Mouse (Mus musculus): ENCODE measurements at regions not wholly inside any gene's neighbourhood (a gene's known extent, or its start where the extent isn't known, plus 50 kb on each side); places are given as distances from the start of the nearest gene placed in this dataset.

DNA sequence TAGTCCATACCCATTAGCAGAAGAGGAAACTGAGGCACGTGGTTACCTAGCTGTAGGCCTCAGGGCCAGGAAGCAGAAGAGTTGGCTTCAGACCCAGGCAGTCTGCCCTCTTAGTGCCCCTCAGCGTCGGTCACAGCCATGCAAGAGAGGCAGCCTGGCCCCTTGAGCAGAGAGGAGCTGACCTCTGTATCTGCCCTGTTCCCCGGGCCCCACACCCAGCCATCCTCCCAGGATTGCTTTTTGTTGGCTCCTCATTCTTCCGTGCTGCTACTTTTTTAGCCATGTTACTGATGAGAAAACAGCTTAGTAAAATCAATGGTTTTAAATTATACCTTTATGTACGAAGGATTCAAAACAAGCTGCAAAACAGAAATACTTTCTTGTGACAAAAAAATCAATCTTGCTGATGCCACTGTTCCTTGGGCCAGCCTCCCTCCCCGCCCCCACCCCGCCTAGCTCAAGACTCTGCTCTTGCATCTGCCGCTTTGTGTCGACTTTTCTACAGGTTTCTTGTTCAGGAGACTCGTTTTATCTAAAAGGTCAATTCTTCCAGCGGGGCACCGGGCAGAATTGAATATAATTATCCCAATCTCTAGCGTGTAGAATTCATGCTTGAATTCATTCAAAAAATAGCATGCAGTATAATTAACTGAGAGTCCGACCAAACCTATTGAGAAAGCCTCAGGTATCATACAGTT lies 70.8 kb downstream of the Sall1 start:
- DNase-seq = no peak

DNA sequence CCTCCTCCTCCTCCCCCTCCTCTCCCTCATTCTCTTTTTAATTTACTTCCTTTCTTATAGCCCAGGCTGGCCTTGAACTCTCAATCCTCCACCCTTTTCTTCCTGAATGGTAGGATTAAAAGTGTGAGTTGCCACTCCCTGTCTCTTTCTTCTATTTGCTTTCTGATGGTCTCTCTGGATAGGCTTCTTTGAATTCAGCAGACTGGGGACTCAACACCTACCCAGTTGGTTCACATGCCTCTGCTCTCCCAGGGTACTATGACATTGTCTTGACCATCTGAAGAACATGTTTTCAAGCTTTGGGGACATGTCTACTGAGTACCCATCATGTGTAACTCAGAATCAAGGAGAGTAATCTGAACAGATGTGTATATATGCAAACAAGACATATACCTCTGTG lies 85.1 kb downstream of the Sall1 start:
- no peak for DNase-seq

DNA sequence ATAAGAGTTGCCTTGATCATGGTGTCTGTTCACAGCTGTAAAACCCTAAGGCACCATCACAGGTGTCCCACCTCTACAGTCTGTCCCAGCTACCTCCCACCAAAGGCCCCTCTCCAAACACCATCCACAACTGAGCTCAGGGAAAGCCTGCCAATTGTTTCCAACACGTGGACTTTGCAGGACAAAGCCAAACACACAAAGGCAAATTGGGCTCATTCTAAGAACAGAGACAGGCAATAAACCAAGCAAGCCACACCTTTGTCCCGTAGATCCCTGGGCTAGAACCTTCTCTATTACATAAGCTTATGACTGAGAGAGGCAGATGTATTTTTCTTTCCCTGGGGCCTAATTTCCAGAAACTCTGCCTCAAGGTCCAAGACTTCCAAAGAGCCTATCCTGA lies 90.8 kb downstream of the Sall1 start:
- DNase-seq = no peak

DNA sequence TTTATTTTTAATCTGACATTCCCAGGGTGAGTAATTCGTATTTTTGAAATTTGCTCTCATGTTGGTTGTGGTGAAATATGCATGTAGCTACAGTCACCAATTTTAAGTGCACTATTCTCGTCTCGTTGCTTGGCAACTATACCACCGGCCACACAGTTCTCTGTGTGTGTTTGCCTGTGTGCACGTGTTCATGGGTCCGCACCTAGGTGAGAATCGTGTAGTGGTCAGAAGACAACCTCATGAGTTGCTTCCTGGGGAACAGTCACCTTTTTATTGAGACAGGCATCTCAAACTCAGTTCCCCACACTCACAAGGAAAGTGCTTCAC lies 92.2 kb downstream of the Sall1 start:
- DNase-seq = no peak

DNA sequence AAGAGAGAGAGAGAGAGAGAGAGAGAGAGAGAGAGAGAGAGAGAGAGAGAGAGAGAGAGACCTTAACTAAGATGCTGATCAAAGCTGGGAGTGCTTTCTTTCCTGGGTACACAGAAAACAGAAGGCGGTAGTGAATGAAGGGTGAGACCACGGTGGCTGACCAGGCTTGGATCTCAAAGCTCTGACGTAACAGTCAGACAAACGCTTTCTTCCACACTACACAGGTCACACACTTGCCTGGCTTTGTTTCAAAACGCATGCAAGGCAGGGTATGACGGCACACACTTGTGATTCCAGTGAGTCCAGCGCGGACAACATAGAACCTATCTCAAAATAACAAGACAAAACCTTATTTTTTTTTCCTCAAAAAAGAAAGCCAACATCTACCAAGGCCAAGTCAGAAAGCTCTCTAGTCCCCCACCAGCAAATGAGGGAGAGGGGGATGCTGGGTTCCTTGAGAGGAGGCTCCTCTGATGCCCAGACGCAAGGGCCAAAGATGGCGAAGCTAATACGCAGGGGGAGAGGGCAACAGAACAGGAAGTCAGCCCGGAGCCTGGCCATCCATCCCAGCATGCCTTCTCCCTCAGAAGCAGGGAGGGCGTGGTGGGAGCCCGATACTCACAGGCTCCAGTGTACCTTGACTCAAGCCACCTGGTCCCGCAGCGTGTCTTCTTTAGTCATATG lies 92.7 kb downstream of the Sall1 start:
- no peak for DNase-seq

DNA sequence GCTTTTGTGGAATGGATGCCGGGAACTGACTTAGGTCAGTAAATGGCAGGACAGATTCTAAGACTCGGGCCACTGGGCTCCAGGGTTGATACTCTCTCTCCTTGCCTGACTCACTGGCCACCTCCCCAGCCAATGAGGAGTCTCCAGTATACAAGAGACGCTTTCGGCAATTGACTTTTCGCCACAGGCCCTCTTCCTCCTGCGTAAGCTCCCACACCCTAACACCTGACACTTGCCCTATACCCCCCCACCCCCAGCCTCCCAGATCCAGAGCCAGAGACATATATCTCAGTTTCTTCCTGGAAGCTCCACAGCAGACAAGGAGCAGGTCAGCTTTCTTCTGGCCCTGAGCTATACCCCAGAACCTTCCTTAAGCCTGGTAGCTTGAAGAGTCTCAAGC lies 94.0 kb downstream of the Sall1 start:
- no peak for DNase-seq

DNA sequence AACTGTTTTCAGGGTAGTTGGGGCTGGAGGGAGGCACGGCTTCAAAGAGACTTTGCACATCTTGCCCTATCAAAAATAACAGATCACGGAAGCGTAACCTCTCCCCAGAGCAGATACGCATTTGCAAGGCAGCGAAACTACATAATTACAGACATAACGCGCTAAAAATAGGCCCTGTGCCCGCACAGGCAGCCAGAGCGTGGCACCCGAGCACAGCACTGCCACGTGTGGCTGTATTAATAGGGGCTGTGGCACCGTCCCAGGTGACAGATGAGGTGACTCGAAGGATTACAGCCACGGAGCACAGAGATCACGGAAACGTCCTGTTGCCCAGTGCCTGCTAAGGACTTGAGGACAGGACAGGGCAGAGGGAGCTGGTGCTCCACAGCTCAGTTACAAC lies 95.0 kb downstream of the Sall1 start:
- DNase-seq = no peak

DNA sequence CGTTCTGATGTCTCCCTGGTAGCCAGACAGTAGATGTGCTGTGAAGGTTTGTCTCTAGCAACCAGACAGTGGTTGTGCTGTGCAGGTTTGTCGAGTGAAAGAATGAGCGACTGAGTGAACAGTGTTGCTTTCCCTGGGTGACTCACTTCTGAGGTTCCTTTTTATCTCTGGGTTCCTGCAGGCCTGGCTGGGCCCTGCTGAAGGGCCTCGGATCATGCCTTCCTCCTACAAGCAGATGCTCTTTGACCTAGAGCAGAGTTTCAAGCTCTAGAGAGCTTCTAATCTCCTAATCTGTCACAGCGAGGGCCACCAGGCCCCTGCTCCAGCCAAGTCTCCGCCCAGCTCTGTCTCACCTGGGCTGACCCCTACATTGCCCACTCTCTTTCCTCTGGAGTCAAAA lies 95.6 kb downstream of the Sall1 start:
- DNase-seq = no peak

DNA sequence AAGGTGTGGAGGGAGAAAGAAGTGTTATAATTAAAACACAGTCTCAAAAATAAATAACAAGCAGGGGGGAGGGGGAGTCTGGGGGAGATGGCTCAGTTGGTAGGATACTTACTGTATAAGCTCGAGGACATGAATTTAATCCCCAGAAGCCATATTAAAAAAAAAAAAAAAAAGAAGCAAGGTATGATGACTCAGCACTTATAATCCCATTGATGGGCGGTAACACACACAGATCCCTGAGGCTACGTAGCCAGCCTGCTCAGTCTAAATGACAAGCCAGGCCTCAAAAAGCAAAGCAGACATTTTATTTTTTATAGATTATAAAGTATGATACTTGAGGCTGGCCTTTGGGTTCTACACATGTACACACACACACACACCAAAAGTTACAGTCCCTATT lies 96.6 kb downstream of the Sall1 start:
- DNase-seq = no peak

DNA sequence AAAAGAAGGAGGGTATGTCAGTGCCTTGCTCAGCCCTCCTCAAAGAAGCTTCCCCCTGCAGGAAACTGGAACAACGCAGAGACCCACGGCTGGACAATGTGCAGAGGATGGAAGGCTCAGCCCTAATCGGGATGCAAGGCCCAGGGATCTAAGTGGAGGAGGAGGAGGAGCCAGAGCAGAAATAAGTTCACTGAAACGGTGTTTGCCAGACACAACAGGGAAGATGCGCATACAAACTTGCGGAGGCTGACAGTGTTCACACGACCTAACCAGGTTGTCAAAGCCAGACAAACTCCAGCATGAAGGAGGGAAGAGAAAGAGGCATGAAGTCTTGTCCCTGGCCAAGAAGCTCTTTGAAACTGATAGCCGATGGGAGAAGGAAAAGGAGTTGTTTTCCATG lies 98.3 kb downstream of the Sall1 start:
- DNase-seq = no peak

DNA sequence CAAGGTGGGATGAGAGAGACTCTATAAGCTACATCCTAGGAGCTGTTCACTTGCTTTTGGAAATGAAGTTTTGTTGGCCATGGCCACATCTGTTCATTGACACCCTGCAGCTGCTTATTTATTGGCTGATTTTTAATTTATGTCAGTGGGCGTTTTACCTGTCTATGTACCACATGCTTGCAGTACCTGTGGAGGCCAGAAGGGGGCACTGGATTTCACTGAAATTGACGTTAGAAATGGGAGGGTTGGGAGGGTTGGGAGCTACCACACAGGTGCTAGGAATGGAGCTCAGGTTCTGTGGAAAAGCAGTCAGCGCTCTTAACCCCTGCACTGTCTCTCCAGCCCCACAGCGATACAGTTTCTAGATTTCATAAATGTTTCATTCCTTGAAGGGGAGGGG lies 99.9 kb downstream of the Sall1 start:
- peak; percentile 1 for DNase-seq

DNA sequence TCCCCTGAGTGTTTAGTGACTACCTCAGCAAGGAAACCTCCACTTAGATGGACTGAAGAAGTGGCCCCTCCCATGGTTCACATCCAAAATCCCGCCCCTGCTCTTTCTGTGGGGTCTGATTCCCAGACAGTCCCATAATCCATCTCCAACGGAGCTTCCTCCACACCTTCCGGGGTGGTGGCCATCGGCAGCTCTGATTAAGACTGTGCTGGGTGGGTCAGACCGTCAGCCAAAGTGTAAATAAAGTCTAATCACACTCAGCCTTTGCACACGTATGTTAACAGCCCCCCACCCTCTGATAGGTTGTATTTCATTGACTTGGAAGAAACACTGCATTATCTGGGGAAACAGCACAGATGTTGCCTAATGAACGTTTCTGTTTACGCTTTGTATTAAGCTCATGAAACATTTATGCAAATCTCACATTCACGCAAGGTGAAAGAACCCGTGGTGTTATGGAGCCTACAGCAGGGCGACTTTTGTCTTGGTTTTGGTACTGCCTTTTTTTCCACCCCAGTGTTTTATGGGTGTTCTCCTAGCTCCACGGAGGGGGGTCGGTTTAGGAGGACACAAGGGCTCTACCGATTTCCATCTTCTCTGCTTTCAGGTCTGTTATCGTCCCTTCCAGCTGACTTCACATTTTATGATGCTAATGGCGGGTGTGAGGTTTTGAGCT lies 104.8 kb downstream of the Sall1 start:
- no peak for DNase-seq

DNA sequence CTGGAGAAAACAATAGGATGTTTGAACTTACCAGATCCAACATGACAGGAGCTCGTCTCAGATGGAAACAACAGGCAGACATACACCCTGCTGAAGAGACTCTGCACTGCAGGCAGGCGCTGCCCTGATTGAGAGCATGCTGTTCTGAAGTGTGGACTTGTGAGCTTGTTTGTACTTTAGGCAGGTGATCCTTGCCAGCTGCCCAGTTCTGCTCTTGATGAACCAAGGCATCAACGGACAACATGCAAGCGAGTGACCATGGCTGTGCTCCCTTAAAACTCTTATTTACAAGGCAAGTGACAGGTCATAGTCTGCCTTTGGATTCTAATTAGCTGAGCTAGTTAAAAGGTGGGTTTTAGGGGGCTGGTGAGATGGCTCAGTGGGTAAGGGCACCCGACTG lies 109.3 kb downstream of the Sall1 start:
- no peak for DNase-seq

DNA sequence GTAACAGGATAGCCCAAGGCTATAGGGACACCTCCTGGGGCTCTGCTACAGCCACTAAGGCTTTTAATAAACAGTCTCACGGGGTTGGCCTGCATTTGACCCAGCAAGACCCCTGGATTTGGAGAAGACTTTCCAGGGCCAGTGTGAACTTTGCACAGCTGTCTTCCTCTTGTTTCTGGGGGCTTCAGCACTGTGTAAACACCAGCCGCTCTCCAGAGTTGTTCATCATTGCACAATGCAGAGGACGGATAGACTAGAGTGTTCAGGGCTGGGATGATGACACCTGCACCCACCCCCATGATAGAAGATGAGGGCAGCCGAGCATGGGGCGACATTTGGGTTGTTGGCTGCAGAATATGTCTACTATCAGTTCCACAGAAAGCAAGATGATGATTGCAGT lies 112.9 kb downstream of the Sall1 start:
- DNase-seq = no peak

DNA sequence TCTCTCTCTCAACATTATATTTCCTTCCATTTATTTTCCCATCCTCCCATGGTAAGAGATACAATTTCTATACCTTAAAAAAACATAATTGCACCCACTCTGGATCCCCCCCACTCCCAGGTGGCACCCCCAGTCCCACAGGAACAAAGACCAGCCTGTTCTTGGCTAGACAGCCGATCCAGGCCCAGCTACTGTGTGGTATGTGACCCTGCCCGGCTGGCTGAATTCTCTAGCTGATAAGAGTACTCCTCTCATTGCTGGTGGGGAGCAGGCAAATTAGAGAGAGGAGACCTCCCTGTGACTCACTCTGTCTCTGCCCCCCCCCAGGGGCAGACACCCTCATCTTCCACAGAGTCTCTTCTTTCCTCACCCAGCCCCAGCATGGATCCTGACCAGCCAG lies 113.6 kb downstream of the Sall1 start:
- DNase-seq = no peak

DNA sequence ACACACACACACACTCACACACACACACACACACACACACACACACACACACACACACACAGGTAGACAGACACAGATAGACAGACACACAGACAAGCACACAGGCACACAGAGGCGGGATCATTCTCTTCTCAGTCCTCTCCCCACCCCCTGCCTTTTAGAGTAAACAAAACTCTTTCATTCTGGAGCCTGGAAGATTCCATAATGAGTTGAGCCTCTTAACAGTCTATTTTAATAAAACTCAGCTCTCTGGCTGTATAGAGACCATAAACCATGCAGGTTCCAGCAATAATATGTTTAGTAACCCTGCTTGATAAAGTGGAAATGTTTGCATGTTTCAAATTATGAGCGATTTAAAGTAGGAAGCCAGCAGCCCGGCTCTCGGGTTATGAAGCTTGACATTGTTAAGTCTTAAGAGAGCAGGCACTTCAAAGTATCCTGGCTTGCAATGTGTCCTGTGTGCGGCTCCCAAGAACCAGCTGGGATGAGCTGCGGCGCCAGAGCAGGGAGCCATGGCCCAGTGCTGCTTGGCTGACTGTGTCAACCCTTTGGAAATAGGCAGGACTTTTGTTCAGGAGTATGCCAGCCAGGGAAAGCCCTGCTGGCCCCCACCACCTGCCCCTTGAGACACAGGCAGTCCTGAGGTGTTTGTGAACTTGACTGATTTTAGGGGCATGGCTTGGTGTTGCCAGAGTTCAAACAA lies 115.1 kb downstream of the Sall1 start:
- DNase-seq = no peak

DNA sequence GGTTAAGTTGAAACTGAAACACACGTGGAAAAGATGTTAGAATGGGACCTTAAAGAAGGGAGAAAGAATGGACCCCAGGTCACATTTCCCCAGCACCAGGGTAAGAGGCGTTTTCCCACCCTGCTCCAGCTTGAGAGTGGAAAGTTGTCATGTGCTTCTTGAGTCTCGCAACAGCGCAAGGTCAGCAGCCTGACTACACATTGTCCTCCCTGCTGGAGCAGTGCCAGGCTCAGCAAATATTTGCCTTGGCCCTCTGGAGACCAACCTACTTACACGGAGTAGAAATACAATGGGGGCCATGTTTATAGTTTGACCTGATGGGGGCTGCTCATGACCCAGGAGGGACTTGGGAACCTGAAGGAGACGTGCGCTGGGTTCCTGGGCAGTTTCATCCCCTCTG lies 121.1 kb downstream of the Sall1 start:
- no peak for DNase-seq

DNA sequence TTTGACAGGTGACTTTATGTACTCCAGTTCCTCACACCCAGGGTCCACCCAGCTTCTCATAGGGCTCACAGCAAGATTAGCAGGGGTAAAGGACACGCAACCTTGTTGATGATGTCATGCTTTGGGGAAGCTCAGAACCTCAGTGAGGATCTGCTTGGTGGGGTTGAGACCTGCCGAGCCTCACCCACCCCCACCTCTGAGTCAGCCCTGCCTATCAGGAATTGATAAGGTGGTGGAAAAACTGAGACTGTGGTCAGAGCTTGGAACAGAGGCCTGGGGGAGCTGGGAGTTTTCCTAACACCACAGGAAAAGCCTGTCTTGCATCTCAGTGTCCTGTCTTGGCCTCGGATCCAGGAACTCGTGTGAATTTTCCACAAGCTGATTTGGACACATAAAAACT lies 122.0 kb downstream of the Sall1 start:
- no peak for DNase-seq

DNA sequence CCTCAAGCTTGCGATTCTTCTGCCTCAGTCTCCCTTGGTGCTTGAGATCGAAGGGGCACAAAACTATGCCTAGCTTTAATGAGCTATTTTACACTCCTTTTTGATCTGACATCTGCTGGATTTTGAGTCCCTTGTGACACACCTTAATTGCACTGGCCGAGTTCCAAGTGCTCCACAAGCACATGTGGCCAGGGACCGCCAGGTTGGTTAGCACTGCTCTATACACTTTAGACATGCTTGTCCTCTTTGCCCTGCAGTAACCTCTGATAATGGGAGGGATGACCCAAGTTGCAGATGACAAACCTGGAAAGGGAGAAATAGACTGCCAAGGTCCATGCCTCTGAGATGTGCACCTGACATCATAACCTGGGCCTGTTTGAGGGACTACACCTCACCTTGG lies 124.7 kb downstream of the Sall1 start:
- DNase-seq = no peak

DNA sequence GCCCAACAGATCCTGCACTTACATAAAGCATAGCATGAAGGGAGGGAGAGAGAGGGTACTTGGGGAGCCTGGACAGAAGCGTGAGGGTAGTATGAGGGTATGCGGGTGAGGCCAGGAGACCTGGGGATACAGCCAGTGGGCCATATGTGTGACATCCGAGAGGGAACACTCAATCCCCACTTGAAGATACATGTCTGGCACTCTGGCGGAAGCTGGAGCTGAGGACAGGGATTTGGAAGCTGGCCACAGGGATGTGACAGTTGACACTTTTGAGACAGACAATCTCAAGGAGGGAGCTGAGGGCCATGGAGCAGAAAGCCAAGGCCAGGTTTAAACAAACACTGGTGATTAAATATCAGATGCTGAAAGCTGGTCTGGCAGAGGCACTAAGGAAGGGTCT lies 127.9 kb downstream of the Sall1 start:
- DNase-seq = no peak

DNA sequence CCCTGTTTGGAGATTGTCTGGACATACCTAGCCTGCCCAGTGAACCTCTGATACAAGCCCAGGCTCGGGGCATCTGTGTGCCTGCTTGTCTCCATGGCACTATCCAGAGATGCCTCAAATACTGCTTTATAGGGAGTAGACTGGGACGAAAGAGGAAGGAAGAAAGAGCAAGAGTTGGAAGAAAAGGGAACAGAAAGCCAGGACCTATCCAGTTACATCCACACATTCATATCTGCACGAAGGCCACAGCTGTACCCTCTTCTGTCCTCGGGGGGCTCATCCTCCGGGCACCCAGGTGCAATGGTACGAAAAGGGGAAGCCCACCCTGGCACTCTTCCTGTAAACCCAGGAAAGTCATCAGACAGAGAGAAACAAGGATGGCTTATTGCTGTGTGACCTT lies 129.3 kb downstream of the Sall1 start:
- DNase-seq = no peak

DNA sequence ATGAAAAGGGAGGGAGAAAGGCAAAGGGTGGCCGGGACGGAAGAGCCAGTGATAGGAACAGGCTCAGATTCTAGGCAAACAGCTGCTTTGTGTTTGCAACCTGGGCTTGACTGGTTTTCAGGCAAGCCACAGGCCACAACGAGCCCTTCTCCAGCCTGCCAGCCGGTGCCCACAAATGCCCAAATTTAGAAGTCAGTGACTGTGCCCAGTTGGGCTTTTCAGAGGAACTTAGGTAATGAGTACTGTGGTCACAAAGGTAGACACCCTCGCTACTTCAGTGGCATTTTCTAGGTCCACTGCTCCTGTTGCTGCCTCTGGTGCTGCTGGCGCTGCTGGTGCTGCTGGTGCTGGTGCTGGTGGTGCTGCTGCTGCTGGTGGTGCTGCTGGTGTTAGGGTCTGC lies 129.8 kb downstream of the Sall1 start:
- DNase-seq = no peak

DNA sequence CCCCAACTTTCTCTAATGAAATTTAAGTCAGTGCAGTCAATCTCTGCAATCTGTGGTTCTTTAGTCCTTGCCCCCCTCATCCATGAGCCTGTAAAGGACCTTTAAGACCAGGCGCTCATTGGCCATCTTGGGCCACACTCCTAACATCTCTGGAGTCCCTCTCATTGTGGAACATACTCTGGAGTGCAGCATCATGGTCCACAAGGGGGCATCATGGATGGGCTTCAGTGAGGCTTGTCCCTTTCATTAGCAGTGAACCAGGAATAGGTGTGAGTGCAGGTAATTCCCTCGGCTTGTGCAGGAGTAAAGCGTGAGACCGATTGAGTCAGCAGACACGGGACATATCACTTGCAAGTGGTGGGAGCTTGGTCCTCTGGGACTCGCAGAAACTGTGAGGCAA lies 137.7 kb downstream of the Sall1 start:
- no peak for DNase-seq

DNA sequence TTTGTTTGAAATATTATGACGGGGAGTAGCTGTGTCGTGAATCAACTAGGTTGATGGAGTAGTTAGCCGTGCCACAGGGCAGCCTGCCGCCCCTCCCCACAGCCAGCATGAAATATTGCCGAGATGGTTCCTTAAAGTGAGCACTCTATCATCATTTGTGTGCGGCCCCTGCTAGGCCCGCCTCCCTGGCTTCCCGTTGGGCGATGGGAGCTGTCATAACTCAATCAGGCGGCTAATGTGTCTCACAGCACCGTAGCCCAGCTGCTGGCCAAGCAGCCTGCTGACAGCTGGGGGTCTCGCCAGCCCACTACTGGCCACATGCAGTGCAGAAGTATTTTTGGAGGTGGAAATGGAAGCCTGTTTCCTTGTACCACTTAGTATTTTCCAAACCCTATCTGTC lies 140.9 kb downstream of the Sall1 start:
- no peak for DNase-seq

All from thymus, postnatal 25 days (tissue).